Mouse (Mus musculus): ENCODE data around the gene Srebf2.

The Srebf2 gene

GRCm38 (mm10) chr15:82183596-82183995, 36.6 kb downstream of the Srebf2 start:
- no peak for DNase-seq (ENCODE audit: low spot score)

DNA sequence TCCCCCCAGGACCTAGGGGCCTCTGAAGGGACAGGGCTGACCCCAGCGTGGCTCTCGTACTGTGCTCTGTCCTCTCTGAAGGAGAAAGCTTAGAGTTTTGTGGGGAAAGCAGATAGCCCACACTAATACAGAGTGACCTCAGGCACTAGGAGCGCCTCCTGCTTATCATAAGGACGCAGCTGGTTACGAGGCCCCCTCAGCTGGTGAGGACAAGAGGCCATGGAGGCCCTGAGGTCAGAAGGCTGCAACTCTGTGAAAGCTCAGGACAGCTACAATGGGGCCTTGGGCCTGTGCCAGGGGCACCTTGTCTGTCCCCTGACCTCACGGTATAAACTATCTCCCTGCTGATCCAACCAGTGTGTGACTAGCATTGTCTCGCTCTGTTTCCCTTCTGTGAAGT, 37.2 kb downstream of the Srebf2 start:
- no peak for DNase-seq (ENCODE audit: low spot score)

GRCm38 (mm10) chr15:82184656-82185055, 37.7 kb downstream of the Srebf2 start:
- DNase-seq (ENCODE audit: low spot score), result no peak

- DNase-seq (ENCODE audit: low spot score), result no peak
Measured at GRCm38 (mm10) chr15:82185062-82185783, 38.2 kb downstream of the Srebf2 start.

GRCm38 (mm10) chr15:82186131-82186530, 39.1 kb downstream of the Srebf2 start:
- DNase-seq (ENCODE audit: low spot score), result no peak

GRCm38 (mm10) chr15:82186931-82187330, 40.0 kb downstream of the Srebf2 start:
- no peak for DNase-seq (ENCODE audit: low spot score)

DNA sequence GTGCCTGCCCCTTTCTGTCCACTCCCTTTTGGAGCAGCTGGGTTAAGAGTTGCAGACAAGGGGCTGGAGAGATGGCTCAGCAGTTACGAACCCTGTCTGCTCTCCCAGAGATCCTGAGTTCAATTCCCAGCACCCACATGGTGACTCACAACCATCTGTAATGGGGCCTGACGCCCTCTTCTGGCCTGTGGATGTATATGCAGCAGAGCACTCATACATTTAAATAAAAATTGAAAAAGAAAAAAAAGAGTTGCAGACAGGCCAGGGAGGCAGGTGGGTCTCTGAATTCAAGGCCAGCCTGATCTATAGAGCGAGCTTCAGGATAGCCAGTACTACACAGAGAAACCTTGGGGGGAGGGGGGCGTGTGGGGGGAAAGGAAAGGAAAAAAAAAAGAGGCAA, 40.4 kb downstream of the Srebf2 start:
- DNase-seq (ENCODE audit: low spot score), result no peak

GRCm38 (mm10) chr15:82187924-82188323, 40.9 kb downstream of the Srebf2 start:
- DNase-seq (ENCODE audit: low spot score), result no peak

DNA sequence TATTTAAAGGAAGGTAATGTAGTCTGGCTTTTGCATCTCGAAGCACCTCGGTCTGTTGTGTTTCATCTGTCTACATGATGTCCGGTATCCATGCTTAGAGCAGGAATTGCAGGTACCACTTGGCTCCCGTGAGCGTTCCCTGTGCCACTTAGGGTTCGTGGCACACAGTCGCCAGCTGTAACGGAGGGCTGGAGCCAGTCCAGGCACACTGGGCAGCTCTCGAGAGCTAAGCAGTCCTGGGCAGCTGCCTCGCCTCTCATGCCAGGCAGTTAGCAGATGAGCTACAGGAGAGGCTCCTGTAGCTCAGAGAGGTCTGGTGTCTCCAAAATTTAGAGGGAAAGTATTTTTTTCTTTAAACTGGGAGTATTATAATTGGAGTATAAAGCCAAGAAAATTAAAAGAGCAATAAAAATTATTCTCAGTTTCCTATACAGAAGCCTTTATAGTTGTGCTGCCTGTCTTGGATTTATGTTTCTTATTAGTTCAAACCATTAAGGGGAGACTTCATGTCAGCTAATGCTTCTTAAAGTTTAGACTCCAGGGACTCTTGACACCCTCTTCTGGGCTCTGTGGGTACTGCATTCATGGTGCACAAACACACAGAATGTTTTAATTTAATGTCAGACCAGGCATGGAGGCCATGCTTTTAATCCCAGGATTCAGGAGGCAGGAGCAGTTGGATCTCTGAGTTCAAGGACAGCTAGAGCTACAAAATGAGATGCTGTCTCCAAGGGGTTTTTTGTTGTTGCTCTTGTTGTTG, 41.7 kb downstream of the Srebf2 start:
- no peak for DNase-seq (ENCODE audit: low spot score)

DNA sequence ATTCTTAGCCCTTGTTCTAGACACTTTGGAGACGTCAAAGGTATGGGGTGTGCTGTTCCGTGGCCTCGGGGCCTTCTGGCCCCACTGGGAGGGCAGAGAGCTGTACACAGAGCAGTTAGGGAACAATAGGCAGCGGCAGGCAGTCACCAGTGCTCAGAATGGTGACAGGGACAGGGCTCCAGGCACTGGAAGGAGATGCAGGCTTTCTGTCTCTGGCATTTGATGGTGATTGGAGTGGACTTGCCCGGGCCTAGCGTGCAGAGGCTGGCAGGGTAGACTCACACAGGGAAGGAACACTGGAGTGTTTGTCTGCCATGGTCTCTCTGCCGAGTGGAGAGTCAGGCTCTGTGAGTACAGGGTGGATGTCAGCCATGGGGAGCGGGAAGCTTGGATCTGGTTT, 45.6 kb downstream of the Srebf2 start:
- no peak for DNase-seq (ENCODE audit: low spot score)

- no peak for DNase-seq (ENCODE audit: low spot score)
Measured at GRCm38 (mm10) chr15:82196300-82196699, 49.3 kb downstream of the Srebf2 start.

- DNase-seq (ENCODE audit: low spot score), result no peak
Measured at GRCm38 (mm10) chr15:82197246-82197750, 50.3 kb downstream of the Srebf2 start.

- no peak for DNase-seq (ENCODE audit: low spot score)
Measured at GRCm38 (mm10) chr15:82197937-82198336, 51.0 kb downstream of the Srebf2 start.

DNA sequence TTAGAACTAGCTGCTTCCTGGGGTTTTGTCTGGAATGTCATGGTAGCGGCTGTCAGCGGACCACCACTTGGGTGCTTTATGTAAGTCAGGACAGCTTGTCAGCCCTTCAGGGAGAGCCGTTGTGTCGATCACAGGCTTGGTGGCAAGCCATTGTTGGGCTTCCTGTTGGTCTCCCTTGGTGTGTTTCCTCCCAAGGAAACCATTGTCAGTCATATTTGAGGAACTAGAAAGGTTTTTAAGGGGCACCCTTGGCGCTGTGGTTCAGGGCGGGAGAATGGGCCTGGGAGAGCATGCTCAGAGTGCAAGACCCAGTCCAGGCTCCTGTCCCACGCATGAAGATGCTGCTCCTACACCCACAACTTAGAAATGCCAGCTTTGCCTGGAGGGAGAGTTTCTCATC, 51.4 kb downstream of the Srebf2 start:
- DNase-seq (ENCODE audit: low spot score), result no peak

DNA sequence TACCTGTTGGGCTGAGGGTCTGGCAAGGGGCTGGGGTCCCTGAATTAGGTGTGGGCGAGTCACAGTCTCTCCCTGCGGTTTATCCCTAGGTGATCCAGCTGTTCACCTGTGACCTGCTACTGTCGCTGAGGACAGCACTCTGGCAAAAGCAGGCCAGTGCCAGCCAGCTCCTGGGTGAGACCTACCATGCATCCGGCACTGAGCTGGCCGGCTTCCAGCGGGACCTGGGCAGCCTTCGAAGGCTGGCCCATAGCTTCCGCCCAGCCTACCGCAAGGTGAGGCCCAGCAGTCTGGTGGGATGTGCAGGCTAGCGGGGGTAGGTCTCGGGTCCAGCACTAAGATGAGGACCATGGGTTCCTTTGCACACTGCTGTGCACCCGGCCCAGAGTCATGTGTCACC, 52.6 kb downstream of the Srebf2 start:
- DNase-seq (ENCODE audit: low spot score), result no peak

- DNase-seq (ENCODE audit: low spot score), result no peak
Measured at GRCm38 (mm10) chr15:82202086-82202485, 55.1 kb downstream of the Srebf2 start.

GRCm38 (mm10) chr15:82203090-82203489, 56.1 kb downstream of the Srebf2 start:
- DNase-seq (ENCODE audit: low spot score), result no peak

GRCm38 (mm10) chr15:82203611-82204351, 56.8 kb downstream of the Srebf2 start:
- DNase-seq (ENCODE audit: low spot score), result no peak

GRCm38 (mm10) chr15:82204680-82205371, 57.8 kb downstream of the Srebf2 start:
- no peak for DNase-seq (ENCODE audit: low spot score)

DNA sequence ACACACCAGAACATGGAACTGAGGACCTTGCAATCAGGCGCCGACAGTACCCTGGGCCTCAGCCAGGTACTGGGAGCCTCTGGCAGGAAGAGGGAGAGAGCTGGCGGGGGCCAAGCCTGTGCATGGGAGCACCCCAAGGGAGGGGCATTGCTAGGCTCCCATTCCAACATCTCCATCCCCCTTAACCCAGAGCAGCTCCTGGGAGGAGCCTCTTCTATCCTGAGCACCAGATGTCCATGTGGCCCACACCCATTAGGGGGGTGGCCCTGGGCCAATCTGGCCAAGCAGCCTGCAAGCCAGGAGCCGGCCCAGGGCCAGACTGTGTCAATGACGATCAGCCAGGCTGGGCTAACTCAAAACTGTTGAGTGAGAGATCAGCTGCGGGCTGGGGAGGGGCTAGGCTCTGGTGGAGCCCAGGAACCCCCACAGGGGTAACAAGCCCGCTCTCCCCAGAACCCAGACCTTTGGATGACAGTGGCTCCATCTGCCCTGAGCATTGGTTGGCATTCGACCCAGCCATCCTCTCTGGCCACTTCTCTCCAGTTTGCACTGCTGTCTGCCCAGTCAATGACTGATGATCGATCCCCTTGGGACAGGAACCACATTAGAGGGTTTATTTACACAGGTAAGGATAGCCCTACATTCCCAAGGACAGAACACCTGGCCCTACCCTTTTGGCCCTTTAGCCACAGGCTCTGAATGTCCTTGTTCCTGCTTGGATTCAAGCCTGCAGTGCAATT, 59.6 kb downstream of the Srebf2 start:
- no peak for DNase-seq (ENCODE audit: low spot score)

DNA sequence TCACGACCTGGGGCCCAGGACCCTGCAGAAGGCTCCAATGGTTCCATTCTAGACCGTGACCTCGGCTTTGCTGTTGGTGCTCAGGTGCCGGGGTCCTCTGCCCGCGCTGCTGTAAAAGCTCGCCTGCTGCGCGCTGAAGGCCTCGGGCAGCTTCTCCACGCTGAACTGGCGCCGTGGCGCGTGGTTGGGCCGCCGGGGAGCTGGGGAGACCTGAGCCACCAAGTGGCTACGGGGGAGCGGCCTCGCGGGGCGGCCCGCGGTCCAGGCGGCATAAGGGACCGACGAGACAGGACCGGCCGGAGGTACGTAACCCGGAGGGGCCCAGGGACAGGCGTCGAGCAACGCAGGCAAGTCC, 60.1 kb downstream of the Srebf2 start:
- no peak for DNase-seq (ENCODE audit: low spot score)
